Mouse (Mus musculus) forebrain, postnatal 0 days (tissue): ENCODE results near the gene A930017K11Rik. TPM values are rescaled to one million over a fixed set of nuclear protein-coding genes. Genes with fewer than 3 reads are reported as not detected.

ENCODE experiments used
- ATAC-seq: fragments of 200-750 bp; cut with Nextera tagmentation; 2 replicates; pipeline ENCODE4 v1.8.0; 2017; ENCODE audit warnings: mild to moderate bottlenecking, moderate library complexity
- DNase-seq: peaks from one replicate; pipeline ENCODE4 v3.0.0-alpha.2; 2015
- H3K27ac ChIP-seq: fragments of 300-500 bp; sonication (generic); 2 replicates; pipeline ENCODE4 v1.5.1; 2014; ENCODE audit warnings: low read depth, mild to moderate bottlenecking, antibody characterized with exemption, low read length, moderate library complexity, mixed read lengths
- H3K27me3 ChIP-seq: fragments of 300-500 bp; sonication (generic); 2 replicates; pipeline ENCODE4 v1.6.1; 2014; ENCODE audit warnings: mild to moderate bottlenecking, low read length, mixed read lengths; ENCODE audit not compliant: insufficient read depth
- H3K36me3 ChIP-seq: fragments of 300-500 bp; sonication (generic); 2 replicates; pipeline ENCODE4 v1.6.1; 2014; ENCODE audit warnings: mild to moderate bottlenecking, moderate library complexity; ENCODE audit not compliant: insufficient read depth
- H3K4me1 ChIP-seq: fragments of 300-500 bp; sonication (generic); 2 replicates; pipeline ENCODE4 v1.6.1; 2014; ENCODE audit warnings: antibody characterized with exemption; ENCODE audit not compliant: insufficient read depth
- H3K4me2 ChIP-seq: fragments of 300-500 bp; sonication (generic); 2 replicates; pipeline ENCODE4 v1.6.1; 2014; ENCODE audit warnings: low read depth, mild to moderate bottlenecking, moderate library complexity
- H3K4me3 ChIP-seq: fragments of 300-500 bp; sonication (generic); 2 replicates; pipeline ENCODE4 v1.5.1; 2014; ENCODE audit warnings: low read depth, low read length, mixed read lengths
- H3K9ac ChIP-seq: fragments of 300-500 bp; sonication (generic); 2 replicates; pipeline ENCODE4 v1.6.1; 2014; ENCODE audit warnings: mild to moderate bottlenecking
- H3K9me3 ChIP-seq: fragments of 300-500 bp; sonication (generic); 2 replicates; pipeline ENCODE4 v1.6.1; 2016; ENCODE audit warnings: low read length
- CTCF ChIP-seq: sonication (generic); IDR thresholded peaks from 2 replicates; pipeline ENCODE4 v1.5.1; 2016; ENCODE audit warnings: antibody characterized with exemption, control low read depth, low read depth
- WGBS: fragments of 180-500 bp; shearing (Covaris S2); extraction: QIAGEN DNeasy Blood & Tissue Kit; methylation state at CpG from one replicate; pipeline ENCODE4 v1.1.7; 2014; 5-methylcytosine and 5-hydroxymethylcytosine counted together
- polyA plus RNA-seq: library from polyadenylated mRNA; unstranded; fragments of >200 nt; fragmentation: Nextera tagmentation; extraction: Ambion mirVana; gene quantifications from 2 replicates; pipeline ENCODE4 v1.2.1, GENCODE M21; 2015
- total RNA-seq: library from RNA; depleted of rRNA; stranded (reverse); fragments of >200 nt; gene quantifications from 2 replicates; pipeline ENCODE4 v1.2.3, GENCODE M21; 2014; rRNA removed

A930017K11Rik gene
- total and polyA plus RNA-seq, 2 experiments from 2014 or later = 0.07 to 0.10 TPM

GRCm38 (mm10) chr17:25900193-25900592 is 52.2 kb downstream of the A930017K11Rik start:
- H3K4me2 ChIP-seq = no peak overlapping the region
- no peak overlapping the region for H3K4me3 ChIP-seq
- TF ChIP-seq CTCF = peak; percentile 8; the same call in 1 of the 2 replicates
- DNase-seq = no peak
- no peaks in the 10 kb centered on the region for H3K36me3 ChIP-seq
- WGBS = 97% methylated on average over 1 of the region's 1 CpGs
- H3K9me3 ChIP-seq = no peaks in the 10 kb centered on the region
- H3K4me1 ChIP-seq = no peaks in the 10 kb centered on the region
- no peak for ATAC-seq
- H3K27ac ChIP-seq = no peak overlapping the region
- H3K27me3 ChIP-seq = no peaks in the 10 kb centered on the region
- H3K9ac ChIP-seq = no peak overlapping the region

Other genes with a start within 250 kb of the A930017K11Rik start
Only the 30 nearest of the 33 such genes appear.
- 6.5 and 8.0 TPM in 2 replicates for gene Rpusd1, start 224.9 kb downstream of the A930017K11Rik start, total RNA-seq
- 30.0 and 30.7 TPM in 2 replicates for gene Rpusd1, start 224.9 kb downstream of the A930017K11Rik start, polyA plus RNA-seq
- gene Mslnl, start 216.5 kb downstream of the A930017K11Rik start, total RNA-seq = 0.10 TPM in 1 of 2 replicates, not detected in the other
- not detected in 2 replicates for gene Mslnl, start 216.5 kb downstream of the A930017K11Rik start, polyA plus RNA-seq
- gene Msln, start 198.2 kb downstream of the A930017K11Rik start, total RNA-seq = 2.1 and 4.0 TPM in 2 replicates
- 0.97 and 1.3 TPM in 2 replicates for gene Msln, start 198.2 kb downstream of the A930017K11Rik start, polyA plus RNA-seq
- gene Narfl, start 178.8 kb downstream of the A930017K11Rik start, total RNA-seq = 31.0 and 35.0 TPM in 2 replicates
- gene Narfl, start 178.8 kb downstream of the A930017K11Rik start, polyA plus RNA-seq = 30.4 and 30.8 TPM in 2 replicates
- gene Haghl, start 166.9 kb downstream of the A930017K11Rik start, total RNA-seq = 118 and 141 TPM in 2 replicates
- 139 and 154 TPM in 2 replicates for gene Haghl, start 166.9 kb downstream of the A930017K11Rik start, polyA plus RNA-seq
- gene Ccdc78, start 166.0 kb downstream of the A930017K11Rik start, total RNA-seq = 0.31 TPM in 1 of 2 replicates, not detected in the other
- gene Ccdc78, start 166.0 kb downstream of the A930017K11Rik start, polyA plus RNA-seq = 0.36 and 0.45 TPM in 2 replicates
- gene Fam173a, start 159.7 kb downstream of the A930017K11Rik start, total RNA-seq = 82.5 and 84.2 TPM in 2 replicates
- gene Fam173a, start 159.7 kb downstream of the A930017K11Rik start, polyA plus RNA-seq = 76.0 and 78.3 TPM in 2 replicates
- gene AC134908.4, start 156.9 kb downstream of the A930017K11Rik start, total RNA-seq = 0.31 TPM in 1 of 2 replicates, not detected in the other
- gene AC134908.4, start 156.9 kb downstream of the A930017K11Rik start, polyA plus RNA-seq = 1.1 TPM in 1 of 2 replicates, not detected in the other
- gene Metrn, start 155.4 kb downstream of the A930017K11Rik start, total RNA-seq = 136 and 148 TPM in 2 replicates
- gene Metrn, start 155.4 kb downstream of the A930017K11Rik start, polyA plus RNA-seq = 56.9 and 59.3 TPM in 2 replicates
- 97.6 and 133 TPM in 2 replicates for gene Fbxl16, start 143.5 kb downstream of the A930017K11Rik start, total RNA-seq
- gene Fbxl16, start 143.5 kb downstream of the A930017K11Rik start, polyA plus RNA-seq = 27.1 and 58.7 TPM in 2 replicates
- gene Wdr24, start 128.9 kb downstream of the A930017K11Rik start, total RNA-seq = 36.5 and 37.5 TPM in 2 replicates
- gene Wdr24, start 128.9 kb downstream of the A930017K11Rik start, polyA plus RNA-seq = 23.2 and 24.5 TPM in 2 replicates
- gene Jmjd8, start 123.7 kb downstream of the A930017K11Rik start, total RNA-seq = 44.3 and 52.2 TPM in 2 replicates
- gene Jmjd8, start 123.7 kb downstream of the A930017K11Rik start, polyA plus RNA-seq = 46.7 and 49.5 TPM in 2 replicates
- 237 and 238 TPM in 2 replicates for gene Stub1, start 119.2 kb downstream of the A930017K11Rik start, total RNA-seq
- 314 and 324 TPM in 2 replicates for gene Stub1, start 119.2 kb downstream of the A930017K11Rik start, polyA plus RNA-seq
- gene Rhbdl1, start 115.3 kb downstream of the A930017K11Rik start, total RNA-seq = 85.4 and 90.7 TPM in 2 replicates
- 77.6 and 83.3 TPM in 2 replicates for gene Rhbdl1, start 115.3 kb downstream of the A930017K11Rik start, polyA plus RNA-seq
- gene Gm20683, start 110.8 kb downstream of the A930017K11Rik start, total RNA-seq = 23.2 and 23.8 TPM in 2 replicates
- gene Gm20683, start 110.8 kb downstream of the A930017K11Rik start, polyA plus RNA-seq = 9.2 and 12.3 TPM in 2 replicates
- 35.4 and 53.1 TPM in 2 replicates for gene Rhot2, start 107.7 kb downstream of the A930017K11Rik start, total RNA-seq
- gene Rhot2, start 107.7 kb downstream of the A930017K11Rik start, polyA plus RNA-seq = 8.1 and 11.3 TPM in 2 replicates
- gene Wdr90, start 91.1 kb downstream of the A930017K11Rik start, total RNA-seq = 29.8 and 40.2 TPM in 2 replicates
- 8.0 and 13.2 TPM in 2 replicates for gene Wdr90, start 91.1 kb downstream of the A930017K11Rik start, polyA plus RNA-seq
- 10.3 and 16.5 TPM in 2 replicates for gene Mcrip2, start 83.8 kb downstream of the A930017K11Rik start, total RNA-seq
- 32.5 and 37.1 TPM in 2 replicates for gene Mcrip2, start 83.8 kb downstream of the A930017K11Rik start, polyA plus RNA-seq
- gene Mettl26, start 77.5 kb downstream of the A930017K11Rik start, total RNA-seq = 37.0 and 41.7 TPM in 2 replicates
- 43.1 and 62.2 TPM in 2 replicates for gene Mettl26, start 77.5 kb downstream of the A930017K11Rik start, polyA plus RNA-seq
- gene Wfikkn1, start 71.7 kb downstream of the A930017K11Rik start, total RNA-seq = 0.23 and 1.5 TPM in 2 replicates
- gene Wfikkn1, start 71.7 kb downstream of the A930017K11Rik start, polyA plus RNA-seq = 0.28 and 0.29 TPM in 2 replicates
- gene Rab40c, start 32.8 kb downstream of the A930017K11Rik start, total RNA-seq = 30.9 and 31.4 TPM in 2 replicates
- gene Rab40c, start 32.8 kb downstream of the A930017K11Rik start, polyA plus RNA-seq = 40.3 and 46.1 TPM in 2 replicates
- 42.2 and 50.6 TPM in 2 replicates for gene Pigq, start 7.6 kb downstream of the A930017K11Rik start, total RNA-seq
- gene Pigq, start 7.6 kb downstream of the A930017K11Rik start, polyA plus RNA-seq = 58.1 and 63.7 TPM in 2 replicates
- gene Nhlrc4, start 7.6 kb downstream of the A930017K11Rik start, total RNA-seq = not detected in 2 replicates
- 0.44 TPM in 1 of 2 replicates, not detected in the other for gene Nhlrc4, start 7.6 kb downstream of the A930017K11Rik start, polyA plus RNA-seq
- 24.7 and 24.9 TPM in 2 replicates for gene Capn15, start 33.2 kb upstream of the A930017K11Rik start, total RNA-seq
- gene Capn15, start 33.2 kb upstream of the A930017K11Rik start, polyA plus RNA-seq = 11.4 and 15.2 TPM in 2 replicates
- 21.5 and 30.0 TPM in 2 replicates for gene Rab11fip3, start 117.0 kb upstream of the A930017K11Rik start, total RNA-seq
- 11.6 and 15.4 TPM in 2 replicates for gene Rab11fip3, start 117.0 kb upstream of the A930017K11Rik start, polyA plus RNA-seq
- 32.7 and 41.1 TPM in 2 replicates for gene Decr2, start 137.8 kb upstream of the A930017K11Rik start, total RNA-seq
- 29.5 and 35.3 TPM in 2 replicates for gene Decr2, start 137.8 kb upstream of the A930017K11Rik start, polyA plus RNA-seq
- gene Nme4, start 143.0 kb upstream of the A930017K11Rik start, total RNA-seq = 9.5 and 16.0 TPM in 2 replicates
- 11.4 and 12.9 TPM in 2 replicates for gene Nme4, start 143.0 kb upstream of the A930017K11Rik start, polyA plus RNA-seq
- 2.8 and 4.3 TPM in 2 replicates for gene Tmem8, start 160.7 kb upstream of the A930017K11Rik start, total RNA-seq
- gene Tmem8, start 160.7 kb upstream of the A930017K11Rik start, polyA plus RNA-seq = 2.4 and 2.5 TPM in 2 replicates
- gene Mrpl28, start 170.9 kb upstream of the A930017K11Rik start, total RNA-seq = 116 and 166 TPM in 2 replicates
- gene Mrpl28, start 170.9 kb upstream of the A930017K11Rik start, polyA plus RNA-seq = 182 and 189 TPM in 2 replicates
- 33.7 and 47.6 TPM in 2 replicates for gene Axin1, start 186.1 kb upstream of the A930017K11Rik start, total RNA-seq
- gene Axin1, start 186.1 kb upstream of the A930017K11Rik start, polyA plus RNA-seq = 15.1 and 15.3 TPM in 2 replicates